Mouse (Mus musculus) heart, embryonic 11.5 days (tissue): ENCODE data around the gene Tmsb15l. TPM values are rescaled to one million over a fixed set of nuclear protein-coding genes. Genes with fewer than 3 reads are reported as not detected.

Experiments used
- ATAC-seq: fragments of 200-750 bp; cut with Nextera tagmentation; replicated peaks from 2 replicates; pipeline ENCODE4 v1.8.0; 2017; ENCODE audit warnings: moderate library complexity; ENCODE audit not compliant: insufficient number of reproducible peaks, low FRiP score, low TSS enrichment
- H3K27ac ChIP-seq: fragments of 300-500 bp; sonication (generic); 2 replicates; pipeline ENCODE4 v1.5.1; 2014; ENCODE audit warnings: mild to moderate bottlenecking, low read depth, low read length
- H3K27me3 ChIP-seq: fragments of 300-500 bp; sonication (generic); 2 replicates; pipeline ENCODE4 v1.6.1; 2014; ENCODE audit warnings: mild to moderate bottlenecking, low read length, mixed read lengths; ENCODE audit not compliant: control insufficient read depth, insufficient read depth
- H3K36me3 ChIP-seq: fragments of 300-500 bp; sonication (generic); 2 replicates; pipeline ENCODE4 v1.6.1; 2014; ENCODE audit warnings: mild to moderate bottlenecking, low read length, moderate library complexity, mixed read lengths; ENCODE audit not compliant: control insufficient read depth, insufficient read depth
- H3K4me1 ChIP-seq: fragments of 300-500 bp; sonication (generic); 2 replicates; pipeline ENCODE4 v1.6.1; 2014; ENCODE audit warnings: low read length; ENCODE audit not compliant: control insufficient read depth, insufficient read depth
- H3K4me2 ChIP-seq: fragments of 300-500 bp; sonication (generic); 2 replicates; pipeline ENCODE4 v1.6.1; 2014; ENCODE audit warnings: mild to moderate bottlenecking, moderate library complexity
- H3K4me3 ChIP-seq: fragments of 300-500 bp; sonication (generic); 2 replicates; pipeline ENCODE4 v1.5.1; 2014; ENCODE audit warnings: low read depth, low read length
- H3K9ac ChIP-seq: fragments of 300-500 bp; sonication (generic); 2 replicates; pipeline ENCODE4 v1.6.1; 2014; ENCODE audit warnings: mild to moderate bottlenecking, low read depth, low read length, moderate library complexity
- H3K9me3 ChIP-seq: fragments of 300-500 bp; sonication (generic); replicated peaks from 2 replicates; pipeline ENCODE4 v1.6.1; 2016; ENCODE audit warnings: low read length; ENCODE audit not compliant: control insufficient read depth
- polyA plus RNA-seq: library from polyadenylated mRNA; unstranded; fragments of >200 nt; fragmentation: Nextera tagmentation; extraction: Ambion mirVana; gene quantifications from 2 replicates; pipeline ENCODE4 v1.2.1, GENCODE M21; 2014

The Tmsb15l gene
- polyA plus RNA-seq, 1 experiment from 2014 or later: 4.3 TPM

- Histone ChIP-seq H3K4me1 (no peaks in the 10 kb centered on the region), H3K4me3 (no peak overlapping the region), H3K9ac (no peak overlapping the region), H3K27me3 (no peaks in the 10 kb centered on the region), H3K4me2 (no peak overlapping the region), H3K27ac (no peak overlapping the region), H3K36me3 (no peaks in the 10 kb centered on the region), H3K9me3 (no peaks in the 10 kb centered on the region)
- ATAC-seq: no peak
Observed at GRCm38 (mm10) chrX:136925863-136926262, 50.8 kb downstream of the Tmsb15l start.

Other genes with a start within 250 kb of the Tmsb15l start
- 449 and 475 TPM in 2 replicates for gene Morf4l2, start 233.2 kb downstream of the Tmsb15l start, polyA plus RNA-seq
- 0.10 TPM in 1 of 2 replicates, not detected in the other for gene Glra4, start 196.7 kb downstream of the Tmsb15l start, polyA plus RNA-seq
- 8.1 and 8.5 TPM in 2 replicates for gene Plp1, start 154.2 kb downstream of the Tmsb15l start, polyA plus RNA-seq
- gene Rab9b, start 108.1 kb downstream of the Tmsb15l start, polyA plus RNA-seq: 0.14 and 0.32 TPM in 2 replicates
- not detected in 2 replicates for gene H2bfm, start 49.5 kb downstream of the Tmsb15l start, polyA plus RNA-seq
- 11.9 and 22.9 TPM in 2 replicates for gene Tmsb15b2, start 1.4 kb downstream of the Tmsb15l start, polyA plus RNA-seq
- 12.4 and 13.3 TPM in 2 replicates for gene Tmsb15b1, start within 50 bp of the Tmsb15l start, polyA plus RNA-seq
- 4.2 TPM in 2 replicates for gene Zcchc18, start 16.3 kb upstream of the Tmsb15l start, polyA plus RNA-seq
- gene Slc25a53, start 61.4 kb upstream of the Tmsb15l start, polyA plus RNA-seq: 4.9 and 5.5 TPM in 2 replicates
- 7.6 and 7.9 TPM in 2 replicates for gene Fam199x, start 72.7 kb upstream of the Tmsb15l start, polyA plus RNA-seq
- gene Esx1, start 145.2 kb upstream of the Tmsb15l start, polyA plus RNA-seq: not detected in 2 replicates